Mouse (Mus musculus): ENCODE results near the gene Sfxn5.
A peak's percentile ranks its signal among the peaks of the same experiment; 100 is the strongest.

Sfxn5 gene

DNA sequence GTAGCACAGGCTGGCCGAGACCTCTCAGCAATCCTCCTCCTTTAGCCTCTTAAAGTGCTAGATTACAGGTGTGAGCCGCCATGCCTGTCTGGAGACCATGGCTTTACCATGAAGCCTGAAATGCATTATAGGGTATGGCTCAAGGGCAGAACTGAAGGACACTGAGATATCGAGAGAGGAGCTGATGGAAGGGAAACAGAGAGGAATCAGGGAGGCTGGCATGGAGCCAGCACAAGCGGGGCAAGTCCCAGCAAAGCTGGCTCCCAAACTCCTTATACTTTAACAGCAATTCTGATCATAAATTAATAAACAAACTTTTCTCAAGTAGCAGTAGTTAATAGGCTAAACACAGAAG, 30.7 kb upstream of the Sfxn5 start:
- DNase-seq: no peak

DNA sequence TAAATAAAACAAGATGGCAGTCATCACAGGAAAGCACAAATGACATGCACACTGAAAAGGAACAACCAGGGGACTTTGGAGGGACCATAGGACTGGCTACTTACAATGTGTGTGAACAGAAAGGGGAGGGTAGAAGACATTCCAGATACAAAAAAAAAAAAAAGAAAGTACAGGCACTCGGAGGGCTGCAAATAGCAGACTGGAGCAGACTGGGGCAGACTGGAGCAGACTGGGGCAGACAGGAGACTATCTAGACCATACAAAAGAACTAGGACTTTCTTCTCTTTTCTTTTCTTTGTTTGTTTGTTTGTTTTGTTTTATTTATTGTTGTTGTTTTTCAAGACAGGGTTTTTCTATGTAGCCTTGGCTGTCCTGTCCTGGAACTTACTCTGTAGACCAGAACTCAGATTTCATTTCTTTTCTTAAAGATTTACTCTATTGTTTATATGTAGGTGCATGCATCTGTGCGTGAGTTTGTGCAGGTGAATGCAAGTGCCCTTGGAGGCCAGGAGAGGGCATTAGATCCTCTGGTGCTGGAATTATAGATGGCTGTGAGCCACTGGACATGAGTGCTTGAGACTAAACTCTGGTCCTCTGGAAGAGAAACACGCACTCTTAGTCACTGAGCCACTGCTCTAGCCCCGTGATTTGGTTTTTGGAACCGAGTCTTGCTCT, 30.1 kb upstream of the Sfxn5 start:
- DNase-seq: no peak

DNA sequence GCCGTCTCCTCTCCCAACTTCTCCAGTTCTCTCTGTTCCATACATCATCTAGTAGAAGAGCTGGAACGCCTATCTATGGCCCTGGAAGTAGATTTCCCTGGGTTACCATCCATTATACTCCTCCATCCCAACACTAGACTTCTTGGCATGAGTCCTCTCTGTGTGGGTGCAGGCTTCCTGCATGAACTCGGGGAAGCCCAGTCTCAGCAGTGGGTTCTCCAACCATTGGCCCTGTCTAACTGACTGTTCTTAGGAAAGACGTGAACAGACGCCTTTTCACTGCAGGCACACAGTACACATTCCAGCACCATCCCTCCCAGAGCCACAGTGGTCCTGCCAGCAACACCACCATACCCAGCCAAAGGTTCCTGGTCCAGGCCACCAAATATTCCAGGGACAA, 29.4 kb upstream of the Sfxn5 start:
- DNase-seq: no peak

DNA sequence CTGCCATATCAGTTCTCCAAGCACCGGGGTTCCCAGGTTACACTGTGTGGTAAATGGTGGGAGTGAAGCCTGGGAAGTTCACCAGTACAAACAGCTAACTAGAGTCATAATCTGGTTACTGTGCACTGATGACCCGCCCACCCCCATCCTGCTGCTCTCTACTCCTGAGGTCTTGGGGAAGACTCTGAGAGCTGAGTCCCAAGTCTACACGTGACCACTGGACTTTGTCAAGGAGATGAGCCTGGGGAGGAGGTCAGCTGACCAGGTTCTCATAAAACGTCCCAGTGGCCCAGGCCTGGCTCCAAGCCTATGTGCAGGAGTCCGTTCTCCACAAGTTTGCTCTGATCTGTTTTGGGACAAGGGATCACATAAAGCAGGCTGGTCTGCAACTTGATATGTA, 27.1 kb upstream of the Sfxn5 start:
- no peak for DNase-seq

DNA sequence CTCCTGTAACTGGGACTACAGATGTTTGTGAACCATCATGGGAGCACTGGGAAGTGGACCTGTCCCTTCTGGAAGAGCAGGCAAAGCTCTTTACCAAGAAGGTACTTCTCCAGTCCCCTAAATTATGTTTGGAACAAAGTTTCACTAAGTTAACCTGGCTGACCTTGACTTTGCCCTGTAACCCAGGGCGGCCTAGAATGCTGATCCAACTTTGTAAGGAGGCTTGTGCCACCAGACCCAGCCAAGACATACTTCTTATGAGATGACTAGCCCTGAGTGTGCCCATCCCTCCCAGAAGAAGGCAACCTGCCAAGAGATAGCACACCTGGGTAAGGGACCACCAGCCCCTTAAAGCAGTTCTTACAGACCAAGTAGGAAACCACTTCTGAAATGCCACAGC, 25.7 kb upstream of the Sfxn5 start:
- DNase-seq: no peak

DNA sequence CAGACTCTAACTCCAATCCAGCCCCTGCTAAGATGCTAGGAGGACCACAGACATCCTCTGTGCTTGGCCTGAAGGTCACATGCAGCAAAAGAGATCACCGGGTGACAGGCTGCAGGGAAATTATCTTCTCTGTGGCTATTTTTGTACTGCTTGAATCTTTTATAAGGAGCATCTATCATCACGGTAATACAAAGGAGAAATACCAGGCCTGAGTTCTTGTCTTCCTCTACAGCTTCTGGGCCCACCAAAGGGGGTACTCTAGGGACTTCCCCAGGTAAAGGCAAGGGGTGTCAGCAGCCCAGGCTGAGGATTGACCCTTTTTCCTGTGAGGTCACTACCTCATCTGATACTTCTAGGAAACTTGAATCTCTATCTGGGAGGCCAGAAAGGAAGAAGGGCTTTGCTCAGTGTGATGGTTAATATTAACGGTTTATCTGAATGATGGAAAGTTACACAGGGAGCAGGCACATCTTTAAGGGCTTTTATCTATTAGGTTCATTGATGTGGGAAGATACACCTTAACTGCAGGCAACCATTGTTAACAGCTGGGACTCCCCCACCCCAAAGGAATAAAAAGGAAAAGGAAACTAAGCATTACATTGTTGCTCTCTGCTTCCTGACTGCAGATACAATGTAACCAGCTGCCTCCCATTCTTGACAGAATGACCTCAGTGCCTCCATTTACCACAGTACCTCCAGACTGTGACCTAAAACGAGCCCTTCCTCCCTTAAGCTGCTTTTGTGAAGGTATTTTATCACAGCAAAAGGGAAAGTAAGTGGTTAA, 23.7 kb upstream of the Sfxn5 start:
- DNase-seq: no peak

DNA sequence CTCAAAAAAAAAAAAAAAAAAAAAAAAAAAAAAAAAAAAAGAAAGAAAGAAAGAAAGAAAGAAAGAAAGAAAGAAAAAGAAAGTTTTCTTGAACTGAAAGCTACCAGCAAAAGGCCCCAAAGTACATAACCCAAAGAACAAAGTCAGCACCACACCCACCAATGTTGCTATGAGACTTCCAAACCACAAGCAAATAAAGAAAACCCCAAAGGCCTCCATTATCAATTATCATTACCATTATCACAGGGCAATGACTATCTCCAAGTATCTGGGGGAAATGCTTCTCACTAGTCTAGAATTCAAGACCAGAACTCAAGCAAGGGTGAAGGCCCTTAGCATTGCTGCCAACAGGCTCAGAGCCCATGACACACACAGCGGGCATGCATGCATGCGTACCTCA, 22.5 kb upstream of the Sfxn5 start:
- DNase-seq: no peak

DNA sequence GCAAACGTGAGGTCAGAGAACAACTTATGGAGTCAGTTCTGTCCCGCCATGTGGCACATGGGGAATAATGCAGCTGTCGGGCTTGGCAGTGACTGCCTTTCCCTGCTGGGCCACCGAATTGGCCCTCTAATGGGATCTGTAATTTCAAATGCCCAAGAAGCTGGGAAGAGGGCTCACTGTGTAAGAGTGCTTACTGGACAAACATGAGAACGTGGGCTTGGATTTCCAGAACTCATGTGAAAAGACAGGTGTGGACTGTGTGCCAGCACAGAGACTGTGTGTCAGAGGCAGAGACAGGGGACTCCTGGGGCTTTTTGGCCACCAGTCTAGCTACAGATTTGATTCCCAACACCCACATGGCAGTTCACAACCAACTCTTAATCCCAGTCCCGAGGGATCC, 21.5 kb upstream of the Sfxn5 start:
- peak; percentile 59 for DNase-seq

DNA sequence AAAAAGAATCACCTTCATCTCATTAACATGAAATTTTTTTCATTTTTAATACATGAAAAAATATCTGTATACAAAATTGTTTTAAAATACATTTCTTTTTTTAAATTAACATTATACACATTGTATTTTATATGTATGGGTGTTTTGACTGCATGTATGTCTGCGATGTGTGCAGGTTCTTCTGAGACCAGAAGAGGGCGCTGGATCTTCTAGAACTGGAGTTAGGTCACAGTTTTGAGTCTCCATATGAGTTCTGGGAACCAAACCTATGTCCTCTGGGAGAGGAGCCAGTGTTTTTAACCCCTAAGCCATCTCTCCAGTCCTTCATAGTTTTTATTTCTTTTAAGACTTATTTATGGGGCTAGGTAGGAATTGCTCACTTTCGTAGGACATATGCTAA, 20.5 kb upstream of the Sfxn5 start:
- no peak for DNase-seq

DNA sequence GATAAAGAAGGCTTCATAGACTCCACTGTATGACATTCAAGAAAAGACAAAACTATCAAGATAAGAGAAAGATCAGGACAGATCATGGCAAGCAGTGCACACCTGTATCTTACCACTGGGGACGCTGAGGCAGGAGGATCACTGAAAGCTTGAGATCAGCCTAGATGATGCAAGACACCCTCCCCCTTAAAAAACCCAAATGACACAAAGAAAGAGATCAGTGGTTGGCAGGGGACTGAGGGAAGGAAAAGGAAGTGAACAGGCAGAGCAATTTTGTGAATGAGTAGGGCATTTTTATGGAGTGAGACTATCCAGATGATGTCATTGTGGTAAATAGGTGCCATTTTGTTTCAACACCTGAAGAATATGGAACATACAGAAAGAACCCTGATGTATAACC, 16.9 kb upstream of the Sfxn5 start:
- DNase-seq: no peak

DNA sequence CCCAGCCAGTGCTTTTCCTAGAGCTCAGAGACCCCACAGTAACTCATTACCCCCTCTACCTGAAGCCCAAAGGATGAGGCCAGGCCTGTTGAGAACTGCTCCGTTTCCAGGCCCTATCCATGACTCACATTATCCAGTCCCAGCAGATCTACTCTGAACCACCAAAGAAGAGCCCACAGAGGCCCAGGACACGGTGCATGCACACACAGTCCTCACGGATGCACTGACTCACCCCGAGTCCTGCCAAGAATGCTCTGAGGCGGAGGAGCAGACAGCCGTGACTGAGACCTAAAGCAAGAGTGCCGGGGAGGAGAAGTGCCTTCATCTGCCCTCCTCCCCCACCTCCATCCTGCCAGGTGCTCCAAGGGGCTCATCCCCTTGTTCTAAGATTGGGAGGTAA, 16.0 kb upstream of the Sfxn5 start:
- DNase-seq: peak; percentile 42

DNA sequence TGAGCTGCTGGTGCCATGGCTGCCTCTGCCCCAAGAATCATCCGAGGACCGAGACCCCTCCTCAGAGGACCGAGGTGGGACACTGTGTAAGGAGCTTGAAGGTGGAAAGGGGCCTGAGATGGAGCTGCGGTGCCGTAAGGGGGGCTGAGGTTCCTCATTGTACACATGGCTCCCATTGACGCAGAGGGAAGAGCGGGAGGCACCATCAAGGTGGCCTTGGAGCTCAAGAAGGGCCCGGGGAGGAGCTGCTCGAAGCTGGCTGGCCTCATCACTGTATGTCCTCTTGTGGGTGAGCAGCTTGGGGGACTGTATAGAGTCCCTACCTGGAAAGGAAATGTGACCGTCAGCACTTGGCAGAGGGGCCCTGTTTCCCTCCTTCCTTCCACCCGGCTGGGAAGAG, 14.9 kb upstream of the Sfxn5 start:
- DNase-seq: no peak

DNA sequence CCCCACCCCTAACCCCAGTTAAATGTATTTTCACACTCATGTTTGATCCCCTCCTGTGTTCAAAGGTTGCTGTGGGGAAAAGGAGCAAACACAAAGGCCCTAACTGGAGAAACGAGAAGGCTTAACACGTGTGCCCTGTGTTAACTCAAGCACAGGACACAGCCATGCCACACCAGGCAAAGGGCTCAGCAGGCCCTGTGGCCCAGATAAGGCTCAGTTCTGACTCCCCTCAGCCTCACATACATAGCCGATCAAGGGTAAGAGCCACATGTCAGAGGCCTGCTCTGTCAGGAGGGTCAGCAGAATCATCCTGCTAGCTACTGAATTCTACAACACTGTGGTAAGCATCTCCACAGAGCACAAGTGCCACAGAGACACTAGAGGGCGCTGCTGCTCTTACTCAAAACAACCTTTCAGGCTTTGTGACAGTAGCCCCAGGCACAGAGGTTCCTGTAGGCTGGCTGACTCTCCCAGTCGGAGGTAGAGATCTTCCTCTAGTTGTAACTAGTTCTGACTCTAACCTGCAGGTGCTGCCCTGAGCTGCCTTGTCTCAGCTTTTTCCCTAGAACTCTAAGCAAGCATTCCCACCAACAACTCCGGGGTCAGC, 12.9 kb upstream of the Sfxn5 start:
- peak; percentile 85 for DNase-seq

DNA sequence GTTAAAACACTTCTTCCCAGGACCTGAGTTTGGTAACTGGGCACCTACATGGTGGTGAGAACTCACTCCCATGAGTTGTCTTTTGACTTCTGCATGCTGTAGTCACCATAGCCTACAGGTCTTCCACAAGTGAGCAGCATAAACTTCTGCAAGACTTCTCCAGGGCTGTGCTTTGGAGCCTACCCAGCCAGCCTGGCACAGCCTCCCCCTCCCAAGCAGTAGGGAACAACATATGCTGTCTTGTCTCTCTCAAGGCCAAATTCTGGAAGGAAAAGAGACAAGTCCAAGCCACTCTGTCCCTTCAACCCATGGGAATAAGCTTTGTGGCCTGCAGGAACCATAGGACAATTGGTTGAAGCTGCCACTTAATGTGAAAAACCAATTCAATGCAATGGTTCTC, 11.7 kb upstream of the Sfxn5 start:
- peak; percentile 43 for DNase-seq

DNA sequence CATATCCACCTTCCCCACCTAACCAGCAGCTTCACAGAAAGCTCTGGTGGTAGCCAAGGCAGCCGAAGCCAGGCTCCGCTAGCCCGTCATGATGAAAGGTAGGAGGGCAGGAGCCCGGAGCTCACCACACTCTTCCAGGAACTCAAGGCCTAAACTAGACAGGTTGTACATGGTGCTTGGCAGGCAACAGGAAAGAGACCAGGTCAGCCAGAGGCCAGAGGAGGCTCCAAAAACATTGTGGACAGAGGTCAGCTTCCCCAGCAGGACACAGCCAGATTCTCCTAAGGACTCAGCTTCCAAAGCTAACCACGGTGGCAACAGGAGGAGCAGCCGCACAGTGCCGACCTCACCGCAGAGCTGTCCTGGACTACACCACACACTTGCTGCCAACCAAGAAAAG, 9.8 kb upstream of the Sfxn5 start:
- DNase-seq: no peak

DNA sequence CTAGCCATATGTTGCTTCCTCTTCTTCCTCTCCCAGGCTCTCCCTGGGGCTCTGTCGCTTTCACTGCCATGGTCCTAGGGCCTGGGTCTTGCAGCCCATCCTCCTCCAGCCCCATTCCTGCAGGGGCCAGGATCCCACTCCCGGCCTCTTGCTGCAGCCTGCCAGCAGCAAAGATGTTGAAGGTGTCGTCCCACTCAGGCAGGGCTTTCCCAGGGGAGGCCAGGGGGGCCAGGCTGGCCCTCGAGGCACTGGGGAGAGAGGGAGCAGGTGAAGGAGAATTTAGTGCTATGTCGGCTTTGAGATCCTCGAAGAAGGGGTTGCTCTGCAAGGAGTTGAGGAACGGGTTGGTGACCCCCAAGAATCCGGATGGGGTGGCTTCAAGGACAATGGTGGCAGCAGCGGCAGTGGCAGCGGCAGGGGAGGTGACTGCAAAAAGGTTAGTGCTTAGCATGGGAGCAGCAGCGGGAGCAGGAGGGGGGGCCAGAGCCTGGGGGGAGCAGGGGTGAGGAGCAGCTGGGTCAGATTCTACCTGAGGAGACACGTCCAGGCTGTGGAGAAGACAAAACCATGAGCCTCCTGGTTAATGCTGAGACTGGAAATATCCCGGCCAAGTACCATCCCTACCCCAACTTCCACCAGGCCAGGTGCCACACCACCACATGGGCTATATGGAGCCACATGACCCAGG, 8.7 kb upstream of the Sfxn5 start:
- DNase-seq: no peak

DNA sequence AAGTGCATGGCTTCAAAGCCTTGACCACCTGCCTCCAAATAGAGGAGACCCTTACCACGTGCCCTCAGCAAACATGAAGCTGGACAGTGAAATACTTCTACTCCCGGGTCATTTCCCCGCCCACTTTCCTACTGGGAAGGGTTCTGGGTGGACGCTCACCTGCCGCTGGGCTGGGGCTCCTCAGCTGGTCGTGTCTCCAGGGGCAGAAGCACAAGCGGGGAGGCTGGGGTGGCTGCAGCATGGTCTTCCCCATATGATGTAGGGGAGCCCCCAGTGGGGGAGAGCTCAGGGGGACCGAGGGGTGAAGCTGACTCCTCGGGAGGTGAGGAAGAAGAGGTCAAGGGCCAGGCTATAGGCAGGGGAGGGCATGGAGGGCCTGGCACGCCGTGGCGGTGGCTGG, 7.0 kb upstream of the Sfxn5 start:
- no peak for DNase-seq

DNA sequence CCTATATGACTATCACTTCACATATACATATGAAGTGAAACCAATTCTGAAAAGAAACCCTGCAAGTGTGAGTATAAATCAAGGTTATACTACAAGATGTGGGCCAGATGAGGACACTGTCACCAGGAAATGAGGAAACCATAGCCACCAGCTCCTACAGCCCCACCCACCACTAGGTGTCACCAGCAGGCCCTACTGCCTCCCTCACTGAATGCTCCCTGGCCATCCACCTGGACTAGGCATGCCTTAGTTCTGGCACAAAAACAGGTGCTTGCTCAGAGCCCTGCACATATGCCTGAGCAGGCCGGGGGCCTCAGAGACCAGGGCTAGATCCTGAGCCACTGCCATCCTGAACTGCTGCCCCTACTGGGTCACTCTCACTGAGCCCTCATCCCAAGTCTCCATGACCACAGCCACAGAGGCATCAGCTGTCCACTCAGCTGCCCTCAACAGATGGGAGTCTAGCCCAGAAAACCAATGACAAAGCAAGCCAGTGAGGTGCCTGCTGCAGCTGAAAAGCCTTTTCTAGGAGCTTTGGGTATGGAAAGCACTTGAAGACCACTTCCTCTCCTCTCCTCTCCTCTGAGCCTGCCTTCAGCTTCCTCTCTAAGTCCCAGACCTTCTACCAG, 6.2 kb upstream of the Sfxn5 start:
- DNase-seq: peak; percentile 72

DNA sequence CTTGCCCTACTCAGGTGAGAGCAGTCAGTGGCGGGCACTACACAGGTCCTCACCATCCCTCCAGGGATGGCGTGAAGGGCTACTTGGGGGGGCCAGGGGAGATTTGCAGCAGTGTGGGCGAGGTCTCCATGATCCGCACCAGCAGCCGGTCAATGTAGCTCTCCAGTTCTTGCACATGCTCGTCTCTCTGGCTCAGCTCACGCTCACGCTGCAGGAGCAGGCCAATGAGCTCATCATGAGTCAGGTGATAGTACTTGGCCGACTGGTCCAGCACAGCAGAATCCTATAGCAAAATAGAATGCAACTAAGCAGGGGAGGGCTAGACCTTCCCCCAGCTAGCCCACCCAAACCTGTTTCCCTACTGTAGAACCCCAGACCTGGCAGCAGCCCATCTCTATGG, 3.7 kb upstream of the Sfxn5 start:
- peak; percentile 34 for DNase-seq

DNA sequence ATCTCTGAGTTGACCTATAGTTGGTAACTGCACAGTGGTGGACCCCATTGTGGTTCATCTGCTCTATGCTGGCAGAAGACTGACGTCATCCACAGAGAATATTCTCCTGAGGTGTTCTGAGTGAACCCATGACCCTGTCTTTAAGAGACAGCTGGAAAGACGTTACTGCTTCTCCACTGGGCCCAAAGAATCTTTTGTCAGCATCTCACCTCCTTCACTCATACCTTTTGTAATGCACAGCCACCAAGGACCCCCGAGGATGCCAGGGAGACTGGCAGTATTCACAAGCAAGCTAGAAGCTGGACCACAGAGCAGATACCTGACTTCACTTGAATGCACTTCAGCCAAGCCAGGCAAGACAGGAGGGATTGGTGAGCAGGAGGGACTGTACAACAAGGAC, 2.1 kb upstream of the Sfxn5 start:
- no peak for DNase-seq

DNA sequence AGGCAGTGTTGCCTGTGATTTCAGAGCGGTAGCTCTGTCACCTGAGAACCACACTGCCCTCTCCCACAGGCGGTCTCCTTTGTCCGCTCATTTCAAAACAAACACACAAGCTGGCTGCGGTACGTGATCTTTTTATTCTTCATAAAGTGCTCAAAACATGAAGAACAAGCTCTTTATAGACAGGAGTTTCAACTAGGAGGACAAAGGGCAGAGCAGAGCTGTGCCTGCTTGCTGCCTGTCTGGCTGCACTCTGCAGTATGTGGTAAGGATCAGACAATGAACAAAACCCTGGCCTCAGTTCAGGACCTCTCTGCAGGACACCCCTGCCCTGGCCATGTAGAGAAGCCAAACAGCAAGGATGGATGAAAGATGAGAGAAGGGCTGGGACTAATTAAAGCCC, 1.6 kb upstream of the Sfxn5 start:
- DNase-seq: peak; percentile 29

DNA sequence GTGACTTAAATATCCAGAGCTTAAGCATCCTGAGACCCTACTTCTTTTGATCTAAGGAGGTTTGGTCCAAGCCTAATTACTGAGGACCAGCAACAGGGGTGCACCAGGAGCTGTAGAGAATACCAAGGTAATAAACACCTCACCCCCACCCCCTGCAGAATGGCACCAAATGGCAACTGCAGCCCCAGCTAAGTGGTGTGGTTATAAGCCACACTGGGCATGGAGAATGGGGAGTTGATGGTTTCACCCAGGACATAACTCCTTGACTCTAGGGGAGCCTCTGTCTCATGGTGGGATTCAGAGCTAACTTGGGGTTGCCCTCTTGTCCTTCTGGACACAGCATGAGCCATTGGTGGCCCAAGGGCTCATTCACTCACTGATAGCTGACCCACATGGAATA, 1.0 kb upstream of the Sfxn5 start:
- peak; percentile 36 for DNase-seq

DNA sequence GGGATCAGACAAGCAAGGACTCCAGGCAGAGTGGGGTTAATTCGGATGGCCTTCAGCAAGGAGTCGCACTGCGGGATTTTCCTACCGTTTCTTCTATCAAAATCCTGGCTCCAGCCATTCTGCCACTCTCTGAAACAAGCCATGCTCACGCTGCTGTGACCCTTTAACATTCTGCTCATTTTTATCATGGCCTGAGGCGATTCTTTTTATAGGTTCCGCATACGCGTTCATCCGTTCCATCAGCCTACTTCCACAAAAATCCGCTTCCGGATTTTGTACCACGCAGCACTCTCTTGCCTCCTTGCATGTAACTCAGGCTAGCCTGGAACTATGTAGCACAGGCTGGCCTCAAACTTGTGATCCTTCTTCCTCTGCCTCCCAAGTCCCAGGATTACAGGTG, 510 bp upstream of the Sfxn5 start:
- DNase-seq: no peak
